Mouse (Mus musculus): ENCODE data around the gene Madcam1. TPM values are rescaled to one million over a fixed set of nuclear protein-coding genes. Genes with fewer than 3 reads are reported as not detected.

Madcam1 gene
- not detected for total RNA-seq (2022)

- DNase-seq (ENCODE audit: low spot score in 2 of 2): peak in 1 of 2 experiments; percentile 68
Observed at GRCm38 (mm10) chr10:79664131-79664665, at the start of gene Madcam1. Madcam1 (plus strand) TSS chr10:79664559.

- DNase-seq (ENCODE audit: low spot score in 2 of 2): no peak
Observed at GRCm38 (mm10) chr10:79615860-79616259, 48.5 kb upstream of the Madcam1 start.

DNA sequence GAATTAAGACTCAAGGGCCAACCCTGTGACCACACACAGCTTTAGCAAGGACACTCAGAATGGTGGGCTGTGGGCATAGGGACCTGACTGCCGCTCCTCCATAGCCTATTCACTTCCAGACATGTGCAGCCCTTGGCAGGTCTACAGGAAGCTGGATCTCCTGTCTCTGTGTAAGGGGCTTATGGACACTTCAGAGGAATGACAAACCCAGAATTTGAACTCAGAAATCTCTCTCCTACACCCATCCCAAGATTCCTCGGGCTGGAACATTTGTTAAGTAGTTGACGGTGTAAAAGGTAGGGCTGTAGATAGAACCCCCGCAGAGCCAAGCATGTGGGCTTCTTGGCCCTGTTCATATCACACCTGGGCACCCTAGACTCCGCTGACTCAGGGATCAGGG lies 48.0 kb upstream of the Madcam1 start:
- no peak for DNase-seq (ENCODE audit: low spot score in 2 of 2)

GRCm38 (mm10) chr10:79623950-79624349 lies 40.4 kb upstream of the Madcam1 start:
- DNase-seq (ENCODE audit: low spot score in 2 of 2): no peak

DNA sequence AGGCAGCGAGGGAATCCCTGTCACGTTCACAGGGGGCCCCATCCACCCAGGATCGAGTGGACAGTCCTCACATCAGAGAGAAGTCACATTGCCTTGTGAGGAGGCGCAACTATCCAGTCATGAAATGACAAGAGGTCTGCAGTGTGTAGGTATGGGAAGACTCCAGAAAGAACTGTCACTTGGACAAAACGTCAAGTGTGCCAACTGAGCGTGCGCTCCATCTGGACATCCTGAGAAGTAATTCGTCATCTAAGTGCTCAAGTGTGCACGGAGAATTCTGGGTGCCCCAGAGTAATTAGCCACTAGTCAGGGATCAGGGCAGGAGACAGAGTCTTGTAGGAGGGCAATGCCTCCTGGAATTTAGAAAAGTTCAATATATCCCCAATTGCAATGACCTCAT lies 39.0 kb upstream of the Madcam1 start:
- no peak for DNase-seq (ENCODE audit: low spot score in 2 of 2)

DNA sequence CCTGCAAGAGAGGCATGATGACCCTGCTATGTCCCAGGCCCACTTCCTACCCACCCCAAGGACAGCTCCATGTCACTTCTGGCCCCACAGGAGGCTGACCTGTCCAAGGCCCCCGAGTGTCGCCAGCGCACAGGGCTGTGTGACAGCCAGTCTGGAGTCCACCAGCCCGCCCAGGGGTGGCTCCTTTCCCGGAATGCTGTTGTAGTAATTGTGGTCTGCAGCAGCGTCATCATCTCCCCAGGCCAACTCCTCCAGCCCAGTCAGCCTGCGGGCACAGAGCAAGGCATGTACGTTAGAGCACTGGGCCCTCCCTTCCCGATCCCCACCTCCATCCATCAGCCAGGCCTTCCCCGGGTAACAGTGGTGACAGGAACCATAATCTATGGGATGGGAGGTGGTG lies 38.2 kb upstream of the Madcam1 start:
- no peak for DNase-seq (ENCODE audit: low spot score in 2 of 2)

DNA sequence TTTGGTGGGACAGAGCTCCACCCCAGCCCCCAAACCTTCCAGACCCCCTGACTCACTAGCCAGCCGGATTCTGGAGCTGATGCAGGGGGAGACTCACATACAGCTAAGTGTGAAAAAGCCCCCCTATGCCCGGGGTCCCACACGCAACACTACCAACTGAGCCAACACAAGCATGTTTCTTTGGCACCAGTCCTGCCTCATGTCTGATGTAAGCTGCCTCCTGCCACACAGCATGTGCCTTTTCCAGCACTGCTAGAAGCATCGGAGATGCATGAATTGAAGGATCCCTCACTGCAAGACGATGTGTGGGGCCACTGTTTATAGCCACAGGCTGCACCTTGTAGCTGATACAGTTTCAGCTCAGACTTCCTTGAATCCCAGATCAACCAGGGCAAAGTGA lies 36.0 kb upstream of the Madcam1 start:
- no peak for DNase-seq (ENCODE audit: low spot score in 2 of 2)

DNA sequence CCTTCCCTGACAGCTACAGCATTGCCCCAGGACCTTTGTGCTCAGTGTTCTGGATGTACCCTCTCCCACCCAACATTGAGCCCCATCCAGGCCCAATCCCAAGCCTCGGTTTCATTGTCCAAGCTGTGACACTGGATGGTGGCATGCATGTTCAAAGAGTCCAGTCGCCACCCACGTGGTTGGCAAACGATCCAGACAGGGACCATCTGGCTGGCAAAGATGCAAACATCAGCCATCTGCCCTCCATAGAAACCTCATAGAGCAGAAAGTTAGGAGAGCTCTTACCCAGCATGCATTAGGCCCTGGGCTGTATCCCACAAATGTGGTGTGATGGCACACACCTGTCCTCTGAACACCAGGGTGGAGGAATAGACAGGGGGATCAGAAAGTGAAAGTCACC lies 32.9 kb upstream of the Madcam1 start:
- peak; percentile 69 to 84 for DNase-seq (ENCODE audit: low spot score in 2 of 2)

DNA sequence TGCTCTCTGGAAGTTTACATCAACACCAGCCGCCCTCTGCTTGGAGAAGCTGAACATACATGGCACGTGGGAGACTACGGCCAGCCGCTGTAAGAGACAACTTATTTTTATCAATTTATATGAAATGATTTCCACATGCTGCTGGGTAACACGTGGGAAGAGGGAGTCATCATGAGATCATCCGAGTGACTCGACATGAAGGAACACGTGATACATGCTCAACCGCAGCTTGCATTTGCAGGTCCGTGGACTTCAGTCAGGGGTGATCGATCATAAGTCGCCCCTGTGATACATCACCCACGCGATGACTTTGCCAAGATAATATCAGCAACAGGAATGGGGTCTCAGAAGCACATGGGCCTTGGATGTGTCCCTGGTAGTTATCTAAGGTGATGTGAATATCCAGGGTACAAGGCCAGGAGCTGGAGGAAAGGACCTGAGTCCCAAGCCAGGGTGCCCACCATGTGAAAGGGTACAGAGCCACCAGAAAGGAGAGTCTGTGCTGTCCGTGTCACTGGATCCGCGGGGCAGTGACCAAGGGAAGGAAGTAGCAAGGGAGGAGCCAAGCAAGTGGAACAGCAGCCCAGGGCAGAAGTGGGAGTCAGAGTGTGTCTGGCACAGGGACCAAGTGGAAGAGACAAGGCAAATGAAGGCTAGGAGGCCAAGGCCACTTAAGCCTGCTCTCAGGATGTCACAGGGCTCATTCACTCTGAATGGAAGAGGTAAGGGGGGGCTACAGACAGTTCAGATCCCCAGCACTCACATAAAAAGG lies 31.2 kb upstream of the Madcam1 start:
- no peak for DNase-seq (ENCODE audit: low spot score in 2 of 2)

DNA sequence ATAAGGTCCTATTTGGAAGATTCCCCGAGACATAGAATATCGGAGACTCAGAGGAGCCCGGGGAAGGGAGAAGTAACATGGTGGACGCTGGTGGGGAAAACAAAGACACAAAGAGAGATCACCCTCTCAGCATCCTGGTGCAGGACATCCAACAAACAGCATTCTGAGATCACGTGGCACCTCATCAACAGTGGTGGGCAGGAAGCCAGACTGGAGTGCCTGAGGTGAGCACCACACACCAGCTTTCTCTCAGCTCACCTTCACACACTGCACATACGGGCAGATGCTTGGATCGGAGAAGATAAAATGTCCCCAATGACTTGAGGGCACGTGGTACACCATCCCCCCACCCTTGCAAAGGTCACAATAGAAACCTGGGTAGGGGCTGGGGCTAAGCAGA lies 28.1 kb upstream of the Madcam1 start:
- no peak for DNase-seq (ENCODE audit: low spot score in 2 of 2)

- DNase-seq (ENCODE audit: low spot score in 2 of 2): peak; percentile 73 to 78
Observed at GRCm38 (mm10) chr10:79637128-79638110, 26.9 kb upstream of the Madcam1 start, which contains the start of gene Shc2. Shc2 (minus strand) TSS chr10:79637918.

DNA sequence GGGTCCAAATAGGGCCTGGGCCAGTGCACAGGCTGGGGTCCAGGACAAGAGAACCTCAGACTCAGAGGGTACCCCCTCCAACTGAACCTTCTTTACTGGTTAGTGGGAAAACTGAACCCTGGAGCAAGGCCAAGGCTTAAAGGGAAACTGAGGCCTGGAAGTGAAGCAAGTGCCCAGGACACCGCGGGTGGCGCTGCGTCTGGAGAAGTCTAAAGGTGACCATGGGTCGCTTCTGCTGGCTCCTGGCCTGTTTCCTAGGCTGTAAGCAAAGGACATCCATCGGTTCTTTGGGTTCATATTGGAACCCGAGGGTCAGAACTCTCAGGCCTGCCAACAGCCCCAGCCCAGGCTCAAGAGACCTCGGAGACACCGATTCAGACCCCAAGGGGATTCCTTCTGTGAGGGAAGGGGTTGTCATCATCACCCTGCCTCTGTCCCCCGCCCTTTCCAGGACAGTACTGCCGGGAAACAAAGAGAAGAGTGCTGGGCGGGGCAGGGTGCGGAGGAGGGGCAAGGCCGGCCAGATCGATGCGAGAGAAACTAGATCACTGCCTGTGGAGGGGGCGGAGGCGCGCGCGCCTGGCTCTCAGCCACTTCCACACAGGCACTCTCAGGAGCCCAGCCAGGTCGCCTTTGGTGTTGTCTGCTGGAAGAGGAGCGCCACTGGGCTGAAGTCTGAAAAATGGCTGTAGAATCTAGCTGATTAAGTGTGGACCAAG lies 25.7 kb upstream of the Madcam1 start:
- no peak for DNase-seq (ENCODE audit: low spot score in 2 of 2)

DNA sequence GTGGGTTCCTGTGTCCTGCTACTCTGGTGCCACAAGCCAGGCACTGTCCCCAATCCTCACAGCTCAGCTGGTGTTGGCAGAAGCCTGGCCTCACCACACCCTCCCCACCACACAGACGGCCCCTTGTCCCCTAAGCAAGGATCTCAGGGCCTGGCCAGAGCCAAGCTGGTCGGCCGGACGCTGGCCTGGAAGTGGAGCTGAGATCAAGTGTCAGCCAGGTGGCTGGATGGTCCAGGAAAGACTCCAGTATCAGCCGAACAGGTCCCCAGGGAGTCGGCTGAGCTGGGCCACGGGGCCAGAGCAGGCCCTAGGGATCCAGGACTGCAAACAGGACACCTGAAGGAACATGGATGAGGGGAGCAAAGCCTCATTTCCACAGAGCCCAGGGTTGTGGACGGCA lies 18.6 kb upstream of the Madcam1 start, which contains the start of gene Odf3l2:
Gene Odf3l2, minus strand, starts transcription at position 28 of the 400 bp plus-strand sequence.
- DNase-seq (ENCODE audit: low spot score in 2 of 2): no peak

- peak in 1 of 2 experiments; percentile 86 for DNase-seq (ENCODE audit: low spot score in 2 of 2)
Observed at GRCm38 (mm10) chr10:79649070-79649751, 15.1 kb upstream of the Madcam1 start.

DNA sequence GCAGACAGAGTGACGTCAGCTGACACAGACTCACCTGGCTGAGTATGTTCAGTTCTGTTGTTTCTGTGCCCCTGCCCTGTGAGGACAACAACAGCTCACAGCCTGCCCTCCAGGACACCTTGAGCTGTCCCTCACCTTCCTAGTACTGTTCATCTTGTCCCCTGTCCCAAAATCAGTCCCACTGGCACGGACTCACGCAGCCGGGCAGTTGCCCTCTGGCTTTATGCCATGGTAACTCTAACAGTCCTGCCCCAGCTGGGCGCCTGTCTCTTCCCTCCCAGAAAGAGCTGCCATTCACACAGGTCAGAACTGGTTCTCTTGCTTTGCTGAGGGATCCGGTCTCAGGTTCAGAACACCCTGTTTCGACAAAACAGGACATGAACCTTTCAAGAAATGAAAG lies 11.6 kb upstream of the Madcam1 start:
- no peak for DNase-seq (ENCODE audit: low spot score in 2 of 2)

- DNase-seq (ENCODE audit: low spot score in 2 of 2): peak; percentile 66 to 72
Observed at GRCm38 (mm10) chr10:79654946-79655395, 9.4 kb upstream of the Madcam1 start.

DNA sequence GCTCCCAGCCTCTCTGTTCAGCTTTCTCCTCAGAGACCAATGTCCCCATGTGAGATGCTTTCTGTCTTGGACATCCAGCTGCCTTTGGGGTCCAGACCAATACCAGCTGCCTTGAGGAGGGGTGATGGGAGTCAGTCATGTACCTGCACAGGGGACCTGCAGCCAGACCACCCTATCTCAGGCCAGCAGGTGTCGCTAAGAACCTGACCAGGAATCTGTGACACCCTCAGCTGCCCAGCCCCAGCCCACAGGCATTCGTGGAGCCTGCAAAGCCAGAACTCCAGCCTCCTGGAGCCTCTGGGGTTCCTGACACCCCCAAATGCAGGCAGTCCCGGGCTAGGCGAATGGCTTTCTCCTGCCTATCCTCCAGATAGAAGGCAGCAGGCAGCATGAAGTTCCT lies 5.5 kb upstream of the Madcam1 start:
- DNase-seq (ENCODE audit: low spot score in 2 of 2): no peak

- no peak for DNase-seq (ENCODE audit: low spot score in 2 of 2)
Observed at GRCm38 (mm10) chr10:79660298-79660697, 4.1 kb upstream of the Madcam1 start.

- DNase-seq (ENCODE audit: low spot score in 2 of 2): no peak
Observed at GRCm38 (mm10) chr10:79661861-79662260, 2.5 kb upstream of the Madcam1 start.

DNA sequence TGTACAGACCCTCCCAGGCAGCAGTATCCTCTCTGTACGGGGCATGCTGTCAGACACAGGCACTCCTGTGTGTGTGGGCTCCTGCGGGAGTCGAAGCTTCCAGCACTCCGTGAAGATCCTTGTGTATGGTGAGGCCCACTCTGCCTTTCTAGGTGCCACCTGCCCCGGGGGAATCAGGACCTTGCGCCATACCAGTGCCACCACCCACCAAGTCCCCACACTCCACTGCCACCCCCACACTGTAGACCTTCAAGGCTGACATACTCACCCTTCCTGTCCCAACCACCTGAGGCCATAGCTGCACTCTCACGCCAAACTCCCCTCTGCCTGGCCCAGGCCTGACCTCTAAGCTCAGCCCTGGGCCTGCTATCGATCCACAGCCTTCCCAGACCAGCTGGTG lies 692 bp downstream of the Madcam1 start:
- no peak for DNase-seq (ENCODE audit: low spot score in 2 of 2)

DNA sequence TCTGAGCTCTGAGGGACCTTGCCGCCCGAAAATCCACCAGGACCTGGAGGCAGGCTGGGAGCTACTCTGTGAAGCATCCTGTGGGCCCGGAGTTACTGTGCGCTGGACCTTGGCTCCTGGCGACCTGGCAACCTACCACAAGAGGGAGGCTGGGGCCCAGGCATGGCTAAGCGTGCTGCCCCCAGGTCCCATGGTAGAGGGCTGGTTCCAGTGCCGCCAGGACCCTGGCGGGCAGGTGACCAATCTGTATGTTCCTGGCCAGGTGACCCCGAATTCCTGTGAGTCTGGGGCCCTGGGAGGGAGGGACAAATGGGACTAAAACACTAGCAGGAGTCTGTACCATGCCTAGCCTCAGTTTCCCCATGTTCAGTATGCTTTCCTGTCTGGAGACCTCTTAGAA lies 2.1 kb downstream of the Madcam1 start:
- DNase-seq (ENCODE audit: low spot score in 2 of 2): no peak

All from layer of hippocampus, adult 8-10 months (tissue).